Mouse (Mus musculus) kidney, embryonic 14.5 days (tissue): ENCODE data around the gene Hnf4a. TPM values are rescaled to one million over a fixed set of nuclear protein-coding genes. Genes with fewer than 3 reads are reported as not detected.

ENCODE experiments used
- ATAC-seq: fragments of 200-750 bp; cut with Nextera tagmentation; 2 replicates; pipeline ENCODE4 v1.8.0; 2017; ENCODE audit warnings: moderate number of reproducible peaks, mild to moderate bottlenecking, moderate TSS enrichment, moderate library complexity; ENCODE audit not compliant: low FRiP score, low TSS enrichment
- H3K27ac ChIP-seq: fragments of 300-500 bp; sonication (generic); 2 replicates; pipeline ENCODE4 v1.5.1; 2014; ENCODE audit warnings: low read depth, mild to moderate bottlenecking, low read length, moderate library complexity, mixed read lengths
- H3K27me3 ChIP-seq: fragments of 300-500 bp; sonication (generic); 2 replicates; pipeline ENCODE4 v1.6.1; 2014; ENCODE audit warnings: mild to moderate bottlenecking, low read length; ENCODE audit not compliant: control insufficient read depth, insufficient read depth
- H3K36me3 ChIP-seq: fragments of 300-500 bp; sonication (generic); 2 replicates; pipeline ENCODE4 v1.6.1; 2014; ENCODE audit warnings: low read length, mixed read lengths; ENCODE audit not compliant: control insufficient read depth, insufficient read depth
- H3K4me1 ChIP-seq: fragments of 300-500 bp; sonication (generic); 2 replicates; pipeline ENCODE4 v1.6.1; 2014; ENCODE audit warnings: low read length, mixed read lengths; ENCODE audit not compliant: control insufficient read depth, insufficient read depth
- H3K4me2 ChIP-seq: fragments of 300-500 bp; sonication (generic); replicated peaks from 2 replicates; pipeline ENCODE4 v1.6.1; 2014; ENCODE audit warnings: low read depth, mild to moderate bottlenecking, low read length
- H3K4me3 ChIP-seq: fragments of 300-500 bp; sonication (generic); 2 replicates; pipeline ENCODE4 v1.5.1; 2014; ENCODE audit warnings: mild to moderate bottlenecking, low read length
- H3K9ac ChIP-seq: fragments of 300-500 bp; sonication (generic); 2 replicates; pipeline ENCODE4 v1.6.1; 2014; ENCODE audit warnings: low read depth, mild to moderate bottlenecking, low read length, moderate library complexity
- H3K9me3 ChIP-seq: fragments of 300-500 bp; sonication (generic); 2 replicates; pipeline ENCODE4 v1.6.1; 2016; ENCODE audit warnings: low read length; ENCODE audit not compliant: control insufficient read depth
- WGBS: fragments of 180-500 bp; shearing (Covaris S2); extraction: QIAGEN DNeasy Blood & Tissue Kit; methylation state at CpG from one replicate; pipeline ENCODE4 v1.1.7; 2014; 5-methylcytosine and 5-hydroxymethylcytosine counted together
- polyA plus RNA-seq: library from polyadenylated mRNA; unstranded; fragments of >200 nt; fragmentation: Nextera tagmentation; extraction: Ambion mirVana; gene quantifications from 2 replicates; pipeline ENCODE4 v1.2.1, GENCODE M21; 2014

Hnf4a gene
- polyA plus RNA-seq, 1 experiment from 2014 or later = 10.7 TPM

- no peak overlapping the region for H3K27ac ChIP-seq
- H3K27me3 ChIP-seq = no peaks in the 10 kb centered on the region
- H3K4me1 ChIP-seq = no peaks in the 10 kb centered on the region
- no peak overlapping the region for H3K9ac ChIP-seq
- no peaks in the 10 kb centered on the region for H3K9me3 ChIP-seq
- WGBS = 75% methylated on average over 2 of the region's 2 CpGs
- no peak overlapping the region for H3K4me3 ChIP-seq
- H3K4me2 ChIP-seq = no peak overlapping the region
- no peak for ATAC-seq
- no peaks in the 10 kb centered on the region for H3K36me3 ChIP-seq
Observed at GRCm38 (mm10) chr2:163502219-163502618, 4.4 kb upstream of the Hnf4a start.

DNA sequence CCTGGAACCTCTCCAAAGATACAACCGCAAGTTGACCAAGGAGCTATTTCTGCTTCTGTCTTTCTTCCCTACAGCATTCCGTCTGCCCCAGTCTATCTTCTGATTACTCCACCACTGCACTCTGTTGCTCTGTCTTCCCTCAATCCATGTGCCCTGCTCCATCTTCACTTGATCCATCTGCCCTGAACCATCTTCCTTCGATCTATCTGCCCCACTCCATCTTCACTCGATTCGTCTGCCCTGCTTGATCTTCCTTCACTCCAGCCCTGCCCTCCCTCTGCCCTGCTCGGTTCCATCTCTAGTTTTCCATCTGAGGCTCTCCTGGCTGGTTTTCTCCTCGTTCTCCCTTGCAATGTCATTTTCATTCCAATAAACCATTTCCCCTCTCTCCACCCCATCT, 3.4 kb upstream of the Hnf4a start:
- no peaks in the 10 kb centered on the region for H3K9me3 ChIP-seq
- H3K27me3 ChIP-seq = no peaks in the 10 kb centered on the region
- no peaks in the 10 kb centered on the region for H3K4me1 ChIP-seq
- no peak overlapping the region for H3K27ac ChIP-seq
- H3K4me3 ChIP-seq = no peak overlapping the region
- no peak overlapping the region for H3K9ac ChIP-seq
- no peak for ATAC-seq
- H3K36me3 ChIP-seq = no peaks in the 10 kb centered on the region
- no peak overlapping the region for H3K4me2 ChIP-seq
- WGBS = 59% methylated on average over 7 of the region's 7 CpGs

DNA sequence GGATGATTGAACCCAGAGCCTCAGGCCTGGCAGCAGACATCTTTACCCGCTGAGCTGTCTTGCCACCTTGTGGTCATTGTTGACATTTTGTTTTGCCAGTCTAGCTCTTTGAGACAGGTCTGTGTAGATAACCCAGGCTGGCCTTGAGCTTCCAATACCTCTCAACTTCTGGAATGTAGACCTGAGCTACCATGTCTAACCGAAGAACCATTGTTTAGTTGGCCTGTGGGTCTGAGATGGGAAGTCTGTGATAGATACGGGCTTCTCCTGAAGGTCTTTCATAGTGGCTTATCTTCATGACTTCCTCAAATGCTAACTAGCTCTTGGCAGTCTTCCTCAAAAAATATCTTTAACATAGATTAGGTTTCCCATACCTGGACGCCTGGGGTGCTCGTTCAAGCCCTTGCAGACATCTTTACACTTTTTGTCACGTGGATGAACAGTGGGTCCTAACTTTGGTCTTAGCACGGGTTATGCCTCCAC, 19.2 kb downstream of the Hnf4a start:
- H3K36me3 ChIP-seq = no peaks in the 10 kb centered on the region
- 85% methylated on average over 7 of the region's 7 CpGs for WGBS
- no peak overlapping the region for H3K9ac ChIP-seq
- H3K27me3 ChIP-seq = no peaks in the 10 kb centered on the region
- H3K4me1 ChIP-seq = no peaks in the 10 kb centered on the region
- no peak overlapping the region for H3K4me2 ChIP-seq
- no peak overlapping the region for H3K27ac ChIP-seq
- no peaks in the 10 kb centered on the region for H3K9me3 ChIP-seq
- H3K4me3 ChIP-seq = no peak overlapping the region
- no peak for ATAC-seq

DNA sequence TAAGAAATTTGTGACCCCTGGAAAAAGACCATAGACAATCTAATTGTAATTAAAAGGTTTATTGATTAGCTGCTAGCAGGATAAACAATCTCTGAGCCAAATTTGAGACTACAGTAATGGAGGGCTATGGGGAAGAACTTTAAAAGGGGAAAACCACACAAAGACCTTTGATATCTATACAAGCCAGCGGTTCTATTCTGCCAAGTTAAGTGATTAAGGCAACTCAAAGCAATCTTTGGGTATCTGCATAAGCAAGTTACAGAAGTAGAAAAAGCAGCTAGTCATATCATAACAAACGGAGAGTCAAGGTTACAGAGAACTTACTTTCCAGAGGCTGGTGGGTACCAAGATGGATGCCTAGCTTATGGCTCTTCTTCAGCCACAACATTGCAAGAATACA, 20.9 kb downstream of the Hnf4a start:
- no peak for ATAC-seq
- no peaks in the 10 kb centered on the region for H3K4me1 ChIP-seq
- no peak overlapping the region for H3K9ac ChIP-seq
- WGBS = 87% methylated on average over 2 of the region's 2 CpGs
- no peak overlapping the region for H3K27ac ChIP-seq
- H3K9me3 ChIP-seq = no peaks in the 10 kb centered on the region
- no peaks in the 10 kb centered on the region for H3K27me3 ChIP-seq
- no peak overlapping the region for H3K4me2 ChIP-seq
- no peaks in the 10 kb centered on the region for H3K36me3 ChIP-seq
- no peak overlapping the region for H3K4me3 ChIP-seq

- no peaks in the 10 kb centered on the region for H3K27me3 ChIP-seq
- no peak overlapping the region for H3K4me3 ChIP-seq
- ATAC-seq = no peak
- no peak overlapping the region for H3K9ac ChIP-seq
- 0 out of 2 replicates have a peak, but pooled peaks cover 3% of the 10 kb centered on the region for H3K9me3 ChIP-seq
- no peaks in the 10 kb centered on the region for H3K4me1 ChIP-seq
- no peaks in the 10 kb centered on the region for H3K36me3 ChIP-seq
- H3K27ac ChIP-seq = no peak overlapping the region
- H3K4me2 ChIP-seq = no peak overlapping the region
- 43% methylated on average over 8 of the region's 8 CpGs for WGBS
Observed at GRCm38 (mm10) chr2:163530418-163530817, 23.8 kb downstream of the Hnf4a start.

- H3K4me3 ChIP-seq = no peak overlapping the region
- ATAC-seq = 0 out of 2 replicates have a peak, but pooled peaks have one; percentile 43
- H3K9me3 ChIP-seq = 0 out of 2 replicates have a peak, but pooled peaks cover 3% of the 10 kb centered on the region
- no peaks in the 10 kb centered on the region for H3K4me1 ChIP-seq
- H3K9ac ChIP-seq = no peak overlapping the region
- H3K27ac ChIP-seq = no peak overlapping the region
- H3K36me3 ChIP-seq = no peaks in the 10 kb centered on the region
- no peak overlapping the region for H3K4me2 ChIP-seq
- WGBS = 10% methylated on average over 9 of the region's 9 CpGs
- H3K27me3 ChIP-seq = no peaks in the 10 kb centered on the region
Observed at GRCm38 (mm10) chr2:163531917-163532316, 25.3 kb downstream of the Hnf4a start.

- no peak for ATAC-seq
- no peak overlapping the region for H3K4me3 ChIP-seq
- H3K27me3 ChIP-seq = no peaks in the 10 kb centered on the region
- H3K9ac ChIP-seq = no peak overlapping the region
- no peak overlapping the region for H3K4me2 ChIP-seq
- H3K27ac ChIP-seq = no peak overlapping the region
- H3K36me3 ChIP-seq = no peaks in the 10 kb centered on the region
- no peaks in the 10 kb centered on the region for H3K4me1 ChIP-seq
- 0 out of 2 replicates have a peak, but pooled peaks cover 3% of the 10 kb centered on the region for H3K9me3 ChIP-seq
- WGBS = 77% methylated on average over 9 of the region's 9 CpGs
Observed at GRCm38 (mm10) chr2:163533226-163533625, 26.6 kb downstream of the Hnf4a start.

- peak; percentile 82 for ATAC-seq
- Histone ChIP-seq H3K27ac (no peak overlapping the region), H3K4me3 (peak overlapping the region; percentile 16; the same call in 1 of the 2 replicates), H3K36me3 (no peaks in the 10 kb centered on the region), H3K9ac (peak overlapping the region; percentile 19; the same call in 1 of the 2 replicates), H3K4me1 (no peaks in the 10 kb centered on the region), H3K4me2 (peak overlapping the region; percentile 37), H3K9me3 (0 out of 2 replicates have a peak, but pooled peaks cover 3% of the 10 kb centered on the region), H3K27me3 (no peaks in the 10 kb centered on the region)
- 4% methylated on average over 22 of the region's 22 CpGs for WGBS
Observed at GRCm38 (mm10) chr2:163534958-163535524, 28.4 kb downstream of the Hnf4a start.

GRCm38 (mm10) chr2:163537443-163537842, 30.8 kb downstream of the Hnf4a start:
- Histone ChIP-seq H3K9ac (no peak overlapping the region), H3K4me1 (no peaks in the 10 kb centered on the region), H3K27ac (no peak overlapping the region), H3K4me3 (no peak overlapping the region), H3K36me3 (no peaks in the 10 kb centered on the region), H3K4me2 (no peak overlapping the region), H3K9me3 (0 out of 2 replicates have a peak, but pooled peaks cover 3% of the 10 kb centered on the region), H3K27me3 (no peaks in the 10 kb centered on the region)
- no peak for ATAC-seq
- WGBS = 73% methylated on average over 5 of the region's 5 CpGs
